Mouse (Mus musculus): ENCODE results near the gene Gm20503. TPM values are rescaled to one million over a fixed set of nuclear protein-coding genes. Genes with fewer than 3 reads are reported as not detected.

The Gm20503 gene
- polyA plus RNA-seq, 1 experiment from 2014 or later: 21.9 TPM

- H3K4me2 ChIP-seq: no peak overlapping the region
- H3K4me3 ChIP-seq (replicated peaks): no peak overlapping the region
- no peak for ATAC-seq (ENCODE audit: insufficient read depth, low FRiP score, low read depth)
- H3K27me3 ChIP-seq (replicated peaks): no peaks in the 10 kb centered on the region
- peaks cover 15% of the 10 kb centered on the region for H3K4me1 ChIP-seq
- H3K27ac ChIP-seq: no peak overlapping the region
- no peaks in the 10 kb centered on the region for H3K9me3 ChIP-seq
- no peaks in the 10 kb centered on the region for H3K36me3 ChIP-seq
- 88% methylated on average over 7 of the region's 7 CpGs for WGBS
- no peak overlapping the region for H3K9ac ChIP-seq
Observed at GRCm38 (mm10) chr4:59009186-59009585, 6.2 kb downstream of the Gm20503 start.

GRCm38 (mm10) chr4:59009696-59010095 lies 6.7 kb downstream of the Gm20503 start:
- WGBS: 77% methylated on average over 4 of the region's 4 CpGs

GRCm38 (mm10) chr4:59011446-59011845 lies 8.4 kb downstream of the Gm20503 start:
- Histone ChIP-seq H3K4me2 (no peak overlapping the region), H3K9me3 (no peaks in the 10 kb centered on the region), H3K4me1 (peaks cover 6% of the 10 kb centered on the region; the same call in 1 of the 2 replicates), H3K27ac (no peak overlapping the region), H3K4me3 (replicated peaks) (no peak overlapping the region), H3K9ac (no peak overlapping the region), H3K27me3 (replicated peaks) (no peaks in the 10 kb centered on the region), H3K36me3 (no peaks in the 10 kb centered on the region)
- ATAC-seq (ENCODE audit: insufficient read depth, low FRiP score, low read depth): no peak
- 77% methylated on average over 3 of the region's 3 CpGs for whole genome bisulfite sequencing

More at GRCm38 (mm10) chr4:59009696-59010095, 6.7 kb downstream of the Gm20503 start:
- no peak for ATAC-seq (ENCODE audit: insufficient read depth, low FRiP score, low read depth)
- Histone ChIP-seq H3K9ac (no peak overlapping the region), H3K4me2 (no peak overlapping the region), H3K27ac (no peak overlapping the region), H3K4me1 (peaks cover 11% of the 10 kb centered on the region), H3K4me3 (replicated peaks) (no peak overlapping the region), H3K36me3 (no peaks in the 10 kb centered on the region), H3K27me3 (replicated peaks) (no peaks in the 10 kb centered on the region), H3K9me3 (no peaks in the 10 kb centered on the region)

- Histone ChIP-seq H3K4me3 (replicated peaks) (no peak overlapping the region), H3K27ac (no peak overlapping the region), H3K9me3 (no peaks in the 10 kb centered on the region), H3K36me3 (no peaks in the 10 kb centered on the region), H3K4me1 (peaks cover 6% of the 10 kb centered on the region; the same call in 1 of the 2 replicates), H3K27me3 (replicated peaks) (no peaks in the 10 kb centered on the region), H3K4me2 (no peak overlapping the region), H3K9ac (no peak overlapping the region)
- WGBS: 89% methylated on average over 3 of the region's 3 CpGs
- ATAC-seq (ENCODE audit: insufficient read depth, low FRiP score, low read depth): no peak
Observed at GRCm38 (mm10) chr4:59015181-59015580, 12.2 kb downstream of the Gm20503 start.

- Histone ChIP-seq H3K27ac (no peak overlapping the region), H3K4me3 (replicated peaks) (no peak overlapping the region), H3K9ac (no peak overlapping the region), H3K9me3 (no peaks in the 10 kb centered on the region), H3K4me2 (no peak overlapping the region), H3K4me1 (no peaks in the 10 kb centered on the region), H3K27me3 (replicated peaks) (no peaks in the 10 kb centered on the region), H3K36me3 (no peaks in the 10 kb centered on the region)
- WGBS: 84% methylated on average over 2 of the region's 2 CpGs
- no peak for ATAC-seq (ENCODE audit: insufficient read depth, low FRiP score, low read depth)
Observed at GRCm38 (mm10) chr4:59016922-59017321, 13.9 kb downstream of the Gm20503 start.

GRCm38 (mm10) chr4:59034325-59034917 lies 31.4 kb downstream of the Gm20503 start:
- no peaks in the 10 kb centered on the region for H3K36me3 ChIP-seq
- H3K4me2 ChIP-seq: peak overlapping the region; percentile 75
- WGBS: 78% methylated on average over 10 of the region's 10 CpGs
- no peaks in the 10 kb centered on the region for H3K27me3 ChIP-seq (replicated peaks)
- ATAC-seq (ENCODE audit: insufficient read depth, low FRiP score, low read depth): no peak
- no peak overlapping the region; the same call in 1 of the 2 replicates for H3K9ac ChIP-seq
- H3K27ac ChIP-seq: no peak overlapping the region
- 0 out of 2 replicates have a peak, but pooled peaks cover 6% of the 10 kb centered on the region for H3K4me1 ChIP-seq
- peak overlapping the region; percentile 90 for H3K4me3 ChIP-seq (replicated peaks)
- no peaks in the 10 kb centered on the region for H3K9me3 ChIP-seq

- peak; percentile 87 for ATAC-seq (ENCODE audit: insufficient read depth, low FRiP score, low read depth)
- H3K4me1 ChIP-seq: 0 out of 2 replicates have a peak, but pooled peaks cover 6% of the 10 kb centered on the region
- peak within 1 kb of the TSS; percentile 75 for H3K4me2 ChIP-seq
- WGBS: 6% methylated on average over 76 of the region's 76 CpGs
- no peaks in the 10 kb centered on the region for H3K27me3 ChIP-seq (replicated peaks)
- H3K36me3 ChIP-seq: no peaks in the 10 kb centered on the region
- H3K9ac ChIP-seq: peak within 1 kb of the TSS; percentile 71
- H3K4me3 ChIP-seq (replicated peaks): peak within 1 kb of the TSS; percentile 90
- H3K27ac ChIP-seq: peak within 1 kb of the TSS; percentile 67
- no peaks in the 10 kb centered on the region for H3K9me3 ChIP-seq
Observed at GRCm38 (mm10) chr4:59034918-59035785, 32.1 kb downstream of the Gm20503 start, which contains the start of gene Gng10. Gene Gng10, plus strand, starts transcription at chr4:59035088.

GRCm38 (mm10) chr4:59035786-59036350 lies 32.9 kb downstream of the Gm20503 start:
- Histone ChIP-seq H3K9ac (peak overlapping the region; percentile 71), H3K27me3 (replicated peaks) (no peaks in the 10 kb centered on the region), H3K4me3 (replicated peaks) (peak overlapping the region; percentile 90), H3K9me3 (no peaks in the 10 kb centered on the region), H3K27ac (0 out of 2 replicates have a peak overlapping the region, but pooled peaks have one; percentile 67), H3K36me3 (0 out of 2 replicates have a peak, but pooled peaks cover 4% of the 10 kb centered on the region), H3K4me1 (0 out of 2 replicates have a peak, but pooled peaks cover 6% of the 10 kb centered on the region), H3K4me2 (peak overlapping the region; percentile 75)
- 63% methylated on average over 18 of the region's 18 CpGs for WGBS
- ATAC-seq (ENCODE audit: insufficient read depth, low FRiP score, low read depth): no peak

GRCm38 (mm10) chr4:59036490-59037127 lies 33.6 kb downstream of the Gm20503 start:
- no peaks in the 10 kb centered on the region for H3K27me3 ChIP-seq (replicated peaks)
- peak overlapping the region; percentile 39 for H3K4me2 ChIP-seq
- H3K9ac ChIP-seq: no peak overlapping the region
- no peaks in the 10 kb centered on the region for H3K9me3 ChIP-seq
- WGBS: 46% methylated on average over 13 of the region's 13 CpGs
- ATAC-seq (ENCODE audit: insufficient read depth, low FRiP score, low read depth): 0 out of 2 replicates have a peak, but pooled peaks have one; percentile 47
- 0 out of 2 replicates have a peak overlapping the region, but pooled peaks have one; percentile 16 for H3K27ac ChIP-seq
- H3K36me3 ChIP-seq: 0 out of 2 replicates have a peak, but pooled peaks cover 4% of the 10 kb centered on the region
- H3K4me1 ChIP-seq: 0 out of 2 replicates have a peak, but pooled peaks cover 6% of the 10 kb centered on the region
- H3K4me3 ChIP-seq (replicated peaks): no peak overlapping the region

- Histone ChIP-seq H3K9me3 (no peaks in the 10 kb centered on the region), H3K36me3 (0 out of 2 replicates have a peak, but pooled peaks cover 4% of the 10 kb centered on the region), H3K4me3 (replicated peaks) (no peak overlapping the region), H3K9ac (no peak overlapping the region), H3K4me2 (no peak overlapping the region), H3K27ac (no peak overlapping the region), H3K27me3 (replicated peaks) (no peaks in the 10 kb centered on the region), H3K4me1 (0 out of 2 replicates have a peak, but pooled peaks cover 6% of the 10 kb centered on the region)
- WGBS: 72% methylated on average over 3 of the region's 3 CpGs
- ATAC-seq (ENCODE audit: insufficient read depth, low FRiP score, low read depth): no peak
Observed at GRCm38 (mm10) chr4:59037525-59037924, 34.5 kb downstream of the Gm20503 start.

Data from stomach, embryonic 15.5 days (tissue).